Mouse (Mus musculus) CD8-positive naive resting alpha-beta T cell, adult 2 months (primary cell): ENCODE measurements around the gene Osmr.
A peak's percentile ranks its signal among the peaks of the same experiment; 100 is the strongest.

Experiments used
- DNase-seq, 2 experiments: peaks; one replicate each; pipeline ENCODE4 v3.0.0; 2022; ENCODE audit warnings: low read depth in 2 of 2, low spot score in 2 of 2

The Osmr gene

DNA sequence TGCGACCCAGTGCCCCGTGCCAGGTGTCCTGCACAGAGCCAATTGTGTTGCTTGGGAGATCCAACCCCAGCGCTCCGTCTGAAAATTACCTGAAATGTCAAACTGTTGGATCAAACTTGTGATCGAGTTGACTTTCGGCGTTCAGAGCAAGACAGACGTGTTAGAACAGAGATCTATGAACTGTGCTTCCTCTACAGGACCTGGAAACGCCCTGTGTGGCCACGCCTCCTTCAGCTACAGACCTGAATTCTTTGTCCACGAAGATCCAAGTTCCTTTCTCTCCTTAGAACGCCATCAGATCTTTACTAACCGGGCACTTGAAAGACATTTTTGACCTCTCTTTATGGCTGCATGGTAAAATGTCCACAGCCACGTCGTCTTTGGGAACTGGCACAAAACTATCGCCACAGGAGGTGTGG, at the start of gene Osmr:
TSS of gene Osmr (minus strand) at position 369 of the 419 bp plus-strand sequence.
- DNase-seq, result no peak

DNA sequence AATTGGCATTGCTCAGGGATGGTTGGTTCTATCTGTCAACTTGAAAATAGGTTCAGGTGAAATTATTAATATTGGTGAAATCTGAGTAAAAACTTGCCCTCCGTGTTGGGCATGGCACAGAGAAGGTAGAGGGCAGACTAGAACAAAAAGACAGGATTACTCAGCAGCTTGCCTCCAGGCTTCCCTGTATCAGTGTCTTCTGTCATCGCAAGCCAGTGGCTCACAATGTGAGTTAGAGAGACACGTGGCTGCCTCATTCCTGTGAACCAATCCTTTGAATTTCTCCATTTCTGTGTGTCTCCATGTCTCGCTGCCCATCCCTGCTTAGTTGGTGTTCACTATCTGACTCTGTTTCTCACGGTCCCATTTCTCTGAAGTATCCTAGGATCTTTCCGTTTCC, 44.6 kb upstream of the Osmr start:
- DNase-seq, result no peak

DNA sequence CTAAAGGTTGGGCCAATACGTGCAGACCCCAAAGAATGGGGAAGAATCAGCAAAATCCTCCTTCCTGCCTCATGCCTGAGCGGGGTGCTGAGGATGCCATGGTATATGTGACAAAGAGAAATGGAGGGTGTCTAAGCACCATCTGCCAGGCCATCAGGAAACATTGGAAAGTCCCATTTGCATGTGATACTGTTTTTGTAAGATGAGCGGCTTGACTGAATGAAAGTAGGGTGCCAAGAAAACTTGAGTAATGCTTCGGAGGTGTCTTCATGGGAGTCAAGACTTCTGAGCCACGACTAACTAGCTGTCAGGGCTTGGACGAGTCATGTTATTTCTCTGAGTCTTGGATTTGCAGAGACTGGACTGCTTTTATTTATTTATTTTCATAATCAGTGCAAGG, 39.4 kb upstream of the Osmr start:
- no peak for DNase-seq

DNA sequence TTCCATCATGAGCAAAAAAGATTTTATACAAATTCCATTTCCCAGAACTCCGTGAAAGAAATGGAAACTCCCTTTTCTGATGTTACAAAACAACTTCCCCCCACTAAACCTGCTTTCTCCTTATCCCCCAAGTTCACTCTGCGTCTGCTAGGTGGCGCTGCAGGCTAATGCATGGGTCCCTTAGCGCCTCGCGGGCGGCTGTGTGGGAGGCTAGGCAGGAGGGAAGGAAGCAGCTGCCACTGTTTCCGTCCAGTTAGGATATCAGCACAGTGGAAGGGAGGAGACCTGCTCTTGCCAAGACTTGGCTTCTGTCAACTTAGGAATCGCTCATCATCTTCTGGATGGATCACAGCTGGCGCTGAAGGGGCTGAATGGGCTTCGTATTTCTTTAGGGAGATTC, 34.9 kb upstream of the Osmr start:
- DNase-seq, result peak in 1 of 2 experiments; percentile 12

DNA sequence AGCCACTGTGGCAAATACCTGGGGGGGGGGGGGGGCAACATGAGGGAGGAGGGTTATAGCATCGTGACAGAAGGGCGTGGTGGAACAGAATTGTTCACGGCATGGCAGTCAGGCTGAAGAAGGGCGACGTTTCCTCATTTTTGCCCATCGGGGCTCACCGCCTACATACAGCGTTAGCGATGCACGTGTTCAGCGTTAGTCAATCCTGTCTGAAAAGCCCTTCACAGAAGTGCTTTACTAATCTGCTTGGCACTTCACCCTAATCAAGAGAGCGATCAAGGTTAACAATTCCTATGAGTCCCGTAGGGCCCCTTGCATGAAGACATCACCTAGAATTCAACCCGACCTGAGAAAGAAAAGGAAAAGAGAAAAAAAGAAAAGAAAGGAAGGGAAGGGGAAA, 34.3 kb upstream of the Osmr start:
- no peak for DNase-seq

DNA sequence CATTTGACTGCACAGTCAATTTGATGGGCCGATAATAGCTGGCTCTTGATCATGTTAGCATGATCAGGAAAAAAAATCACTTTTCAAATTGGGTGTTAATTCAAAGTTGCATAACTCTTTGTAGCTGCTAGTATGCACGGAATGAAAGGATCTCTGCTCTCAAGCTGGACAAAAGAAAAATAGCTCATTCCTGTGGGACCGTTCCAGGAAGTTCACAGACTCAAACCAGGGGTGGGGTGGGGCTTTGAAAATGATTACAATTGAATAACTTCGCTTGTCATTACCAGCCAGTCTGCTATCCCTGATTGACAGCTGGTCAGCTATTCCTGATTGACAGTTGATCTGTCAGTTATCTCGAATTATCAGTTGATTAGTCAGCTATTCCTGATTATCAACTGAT, 33.8 kb upstream of the Osmr start:
- DNase-seq, result no peak

DNA sequence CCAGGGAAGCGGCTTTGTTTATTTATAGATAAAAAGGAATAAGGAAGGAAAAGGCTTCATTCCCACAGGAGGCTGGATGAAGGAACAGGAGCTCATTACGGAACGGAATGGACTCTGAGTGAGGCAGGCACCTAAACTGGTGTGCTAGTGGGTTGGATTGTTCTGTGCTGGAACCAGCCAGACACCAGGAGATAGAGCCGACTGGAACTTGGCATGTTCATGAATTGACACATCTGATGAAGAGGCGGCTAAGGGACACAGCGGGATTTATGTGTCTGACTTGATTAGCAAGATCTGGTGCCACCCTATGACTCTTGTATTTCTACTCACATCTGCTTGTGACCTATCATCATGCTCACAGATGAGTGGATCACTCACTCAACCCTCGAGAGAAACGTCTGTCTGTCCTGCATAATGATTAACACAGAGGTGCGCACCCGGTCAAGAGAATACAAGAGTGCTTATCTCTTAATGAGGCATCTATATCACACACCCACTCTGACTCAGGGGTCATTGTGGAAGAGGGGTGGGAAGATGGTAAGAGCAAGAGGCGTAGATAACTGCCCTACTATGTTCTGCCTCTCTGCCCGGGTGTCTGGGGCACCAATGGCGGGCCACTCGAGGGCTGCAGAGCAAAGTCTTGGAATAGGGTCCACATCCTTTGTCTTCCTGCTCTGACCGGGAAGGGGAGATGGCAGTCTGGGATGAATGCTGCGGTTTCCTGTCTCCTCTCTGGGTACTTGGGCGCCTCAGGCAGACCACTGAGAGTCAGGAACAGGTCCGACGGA, 31.7 kb upstream of the Osmr start:
- DNase-seq, result no peak

DNA sequence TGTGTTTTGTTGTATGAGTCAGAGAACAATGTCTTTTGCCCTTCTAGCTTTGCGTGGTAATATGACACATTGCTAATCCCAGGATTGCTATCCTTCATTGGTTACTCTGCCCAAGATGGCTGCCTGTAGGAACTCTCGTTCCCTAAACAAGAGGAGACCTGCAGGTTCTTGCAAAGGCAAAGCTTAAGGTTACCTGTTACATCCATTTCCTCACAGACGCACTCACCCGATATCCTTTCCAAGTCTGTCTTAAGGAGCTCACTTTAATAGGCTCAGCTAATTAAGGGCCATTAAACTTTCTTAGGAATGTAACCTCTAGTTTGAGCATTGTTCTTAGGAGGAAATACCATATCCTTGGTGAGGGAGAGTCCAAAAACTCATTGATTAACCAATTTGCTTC, 31.0 kb upstream of the Osmr start:
- DNase-seq, result no peak

DNA sequence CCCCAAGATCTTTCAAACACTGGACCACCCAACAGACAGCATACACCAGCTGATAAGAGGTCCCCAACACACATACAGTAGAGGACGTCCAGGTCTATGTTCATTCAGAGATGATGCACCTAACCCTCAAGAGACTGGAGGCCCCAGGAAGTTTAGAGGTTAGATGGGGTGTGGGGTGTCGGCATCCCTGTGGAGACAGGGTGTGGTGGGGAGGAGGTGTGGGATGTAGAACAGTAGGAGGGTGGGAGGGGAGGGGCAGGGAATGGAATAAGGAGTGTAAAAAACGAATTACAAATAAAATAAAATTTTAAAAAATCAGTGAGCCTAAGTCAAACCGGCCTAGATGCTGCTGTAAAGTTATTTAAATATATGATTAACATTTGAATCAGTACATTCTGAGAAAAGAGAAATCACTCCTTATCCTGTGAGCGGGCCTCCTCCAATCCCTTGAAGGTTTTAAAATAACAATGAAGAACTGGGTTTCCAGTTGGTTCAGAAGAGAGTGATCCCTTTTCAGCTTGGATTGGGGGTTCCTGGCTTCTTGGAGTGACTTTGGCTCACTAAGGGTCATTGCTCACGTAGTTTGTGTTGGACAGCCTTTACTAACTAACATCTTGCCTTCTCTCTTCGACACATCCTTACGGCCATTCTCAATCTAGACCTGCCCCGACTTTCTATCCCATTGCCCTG, 28.7 kb upstream of the Osmr start:
- no peak for DNase-seq

DNA sequence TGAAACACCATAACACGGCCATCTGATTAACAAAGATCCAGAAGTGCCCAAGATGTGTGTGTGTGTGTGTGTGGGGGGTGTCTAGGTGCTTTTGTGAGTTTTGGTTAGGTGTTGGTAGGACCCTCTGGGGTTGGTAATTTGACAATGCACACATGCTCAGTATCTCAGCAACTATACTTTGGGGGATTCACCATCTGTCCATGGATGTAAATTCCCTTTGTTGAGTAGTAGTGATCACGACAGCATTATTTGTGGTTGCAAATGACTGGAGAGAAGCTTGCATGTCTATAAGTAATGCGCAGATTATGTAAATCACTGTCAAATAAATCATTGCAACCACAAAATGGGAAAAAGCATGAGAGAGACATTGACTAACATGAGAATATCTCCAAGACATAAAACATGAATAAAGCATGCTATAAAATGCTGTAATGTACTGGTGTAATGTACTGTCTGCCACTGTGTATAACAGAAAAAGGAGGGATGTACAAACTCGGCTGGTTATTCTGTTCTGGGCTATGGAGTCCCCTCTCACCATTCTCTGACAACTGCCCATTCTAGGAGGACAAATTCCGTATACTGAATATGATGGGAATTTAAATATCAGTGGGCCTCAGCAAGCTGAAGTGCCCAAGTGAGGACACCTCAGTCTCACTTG, 27.3 kb upstream of the Osmr start:
- DNase-seq, result no peak

DNA sequence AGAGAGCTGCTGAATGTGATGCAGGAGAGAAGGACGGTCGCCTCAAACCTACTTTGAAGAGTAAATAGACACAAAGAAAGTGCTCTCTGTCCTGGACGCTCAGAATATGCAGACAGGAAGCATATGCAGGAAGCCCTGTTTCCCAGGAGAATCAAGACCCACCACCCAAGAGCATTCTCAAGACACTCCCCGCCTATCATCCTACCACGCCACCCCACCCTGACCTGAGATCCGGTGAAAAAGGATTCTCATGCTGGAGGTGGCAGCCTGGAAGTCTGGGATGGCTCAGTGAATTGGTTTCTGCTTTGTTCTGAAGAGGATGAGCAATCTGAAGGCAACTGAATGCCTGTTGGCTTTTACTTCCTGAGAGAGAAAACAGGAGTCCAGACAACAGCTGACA, 26.5 kb upstream of the Osmr start:
- no peak for DNase-seq

DNA sequence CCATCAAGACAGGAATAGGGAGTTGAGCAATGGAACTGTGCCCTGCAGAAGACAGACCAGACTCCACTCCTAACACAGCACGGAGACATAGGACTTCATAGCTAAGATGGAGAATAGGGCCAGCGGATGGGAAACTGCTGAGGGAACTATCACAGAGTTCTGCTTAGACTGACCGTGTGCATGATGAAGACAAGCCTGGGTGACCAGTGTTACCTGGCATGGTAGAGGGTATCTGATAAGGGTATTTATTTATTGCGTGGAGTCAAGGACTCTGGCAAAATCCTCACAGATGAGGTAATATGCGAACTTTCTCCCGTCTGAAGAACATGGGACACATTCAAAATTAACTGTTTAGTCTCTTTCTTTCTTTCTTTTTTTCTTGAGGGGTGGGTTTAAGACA, 9.5 kb upstream of the Osmr start:
- DNase-seq, result no peak

DNA sequence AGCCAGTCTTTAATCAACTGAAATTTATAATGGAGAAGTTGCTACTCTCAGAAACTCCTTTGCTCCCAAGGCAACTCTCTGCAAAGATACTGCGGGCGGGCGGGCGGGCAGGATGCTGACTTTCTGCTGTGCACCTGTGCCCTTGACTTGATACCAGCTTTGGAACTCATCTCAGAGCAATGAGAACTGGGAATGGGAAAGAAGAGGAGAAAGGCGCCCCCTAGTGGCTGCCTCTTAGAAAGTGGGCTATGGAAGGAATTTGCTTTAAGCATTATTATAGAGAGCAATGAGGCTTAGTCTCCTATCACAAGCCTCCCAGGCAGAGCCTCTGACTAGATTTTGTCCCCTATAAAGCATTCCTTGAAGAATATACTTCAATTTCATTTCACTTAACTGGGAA, 9.0 kb upstream of the Osmr start:
- DNase-seq, result peak in 1 of 2 experiments; percentile 14

DNA sequence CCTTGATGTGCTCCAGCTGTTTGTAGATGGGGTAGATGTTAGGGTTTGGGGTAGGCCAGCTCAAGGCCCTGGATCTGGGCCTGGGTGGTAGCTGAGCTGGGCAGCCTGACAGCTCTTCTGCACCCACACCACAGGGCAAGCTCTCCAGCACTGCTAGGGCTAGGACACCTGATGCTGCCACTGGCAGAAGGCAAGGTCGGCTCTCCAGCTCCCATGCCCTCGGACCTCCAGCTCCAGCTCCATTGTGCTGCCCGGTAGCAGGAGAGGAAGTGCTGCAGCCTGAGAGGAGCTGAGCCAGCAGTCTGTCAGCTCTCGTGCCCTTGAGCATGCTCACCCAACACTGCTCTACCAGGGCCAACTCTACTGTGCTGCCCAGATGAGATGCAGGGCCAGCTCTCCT, 8.3 kb upstream of the Osmr start:
- DNase-seq, result no peak

DNA sequence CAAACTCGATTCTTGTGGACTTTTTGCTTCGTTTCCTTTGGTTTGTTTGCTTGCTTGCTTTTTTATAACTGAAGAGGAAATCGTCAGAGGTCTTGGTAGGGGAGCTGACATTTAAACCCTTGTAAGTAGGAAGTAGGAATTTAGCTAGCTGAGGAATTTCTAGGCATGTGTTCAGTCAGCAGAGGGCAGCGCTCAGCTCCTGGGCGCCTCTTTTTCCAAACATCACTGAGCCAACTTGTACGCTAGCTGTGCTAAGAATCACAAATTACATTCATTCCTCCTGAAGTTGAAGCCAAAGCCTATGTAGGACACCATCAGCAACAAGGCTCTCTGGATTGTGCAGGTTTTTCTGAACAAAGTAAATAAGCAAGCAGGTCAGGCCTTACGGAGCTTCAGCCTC, 7.4 kb upstream of the Osmr start:
- no peak for DNase-seq

DNA sequence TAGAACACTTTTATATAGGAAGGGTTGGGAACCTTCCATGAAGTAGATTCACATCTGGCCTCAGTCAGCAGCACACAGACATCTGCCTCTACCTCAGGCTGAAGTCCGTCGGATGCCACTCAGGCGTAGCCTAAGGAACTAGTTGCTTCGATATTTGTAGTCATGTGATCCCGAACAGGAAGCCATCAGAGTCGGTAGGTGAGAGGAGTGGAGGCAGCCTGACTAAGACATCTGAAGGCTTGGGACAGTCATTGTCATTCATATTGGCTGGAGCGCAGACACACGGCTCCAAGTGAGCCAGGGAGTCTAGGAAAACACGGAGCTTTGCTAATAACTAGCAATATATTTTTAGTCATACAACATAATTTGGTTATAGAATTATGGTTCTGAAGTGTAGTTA, 6.4 kb upstream of the Osmr start:
- no peak for DNase-seq

DNA sequence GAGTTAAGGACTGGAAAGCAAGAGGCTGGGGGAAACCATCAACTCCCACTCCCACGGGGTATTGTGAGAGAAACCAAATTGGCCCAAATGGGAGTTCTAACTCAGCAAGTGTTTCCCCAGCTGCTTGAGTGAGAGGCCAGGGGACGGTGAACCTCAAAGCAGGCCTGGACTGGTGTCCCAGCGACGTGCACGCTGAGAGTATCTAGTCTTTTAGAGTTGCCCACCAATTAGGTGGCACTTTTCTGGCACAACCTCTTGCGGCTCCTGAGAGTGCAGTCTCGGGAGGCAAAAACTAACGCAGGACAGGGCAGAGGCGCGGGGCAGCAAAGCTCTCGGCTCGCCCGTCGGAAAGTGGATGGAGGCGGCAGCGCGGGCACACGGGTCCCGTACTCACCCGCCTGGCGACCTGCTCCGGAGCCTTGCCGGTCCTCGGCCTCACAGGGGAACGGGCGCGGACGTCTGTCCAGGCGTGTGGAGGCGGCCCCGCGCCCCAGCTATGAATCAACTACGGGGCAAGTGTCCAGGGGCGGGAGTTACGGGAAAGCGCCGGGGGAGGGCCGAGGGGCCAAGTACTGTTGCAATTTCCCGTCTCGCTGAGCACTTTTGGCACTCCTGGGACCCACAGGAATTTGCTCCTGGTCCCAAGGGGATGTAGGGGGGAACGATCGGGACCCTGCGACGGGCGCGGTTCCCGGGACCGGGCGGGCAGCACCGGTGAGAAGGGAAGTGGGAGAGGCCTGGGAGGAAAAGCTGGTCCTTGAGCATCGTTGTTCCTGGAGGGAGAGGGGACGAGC, 765 bp downstream of the Osmr start:
- no peak for DNase-seq

DNA sequence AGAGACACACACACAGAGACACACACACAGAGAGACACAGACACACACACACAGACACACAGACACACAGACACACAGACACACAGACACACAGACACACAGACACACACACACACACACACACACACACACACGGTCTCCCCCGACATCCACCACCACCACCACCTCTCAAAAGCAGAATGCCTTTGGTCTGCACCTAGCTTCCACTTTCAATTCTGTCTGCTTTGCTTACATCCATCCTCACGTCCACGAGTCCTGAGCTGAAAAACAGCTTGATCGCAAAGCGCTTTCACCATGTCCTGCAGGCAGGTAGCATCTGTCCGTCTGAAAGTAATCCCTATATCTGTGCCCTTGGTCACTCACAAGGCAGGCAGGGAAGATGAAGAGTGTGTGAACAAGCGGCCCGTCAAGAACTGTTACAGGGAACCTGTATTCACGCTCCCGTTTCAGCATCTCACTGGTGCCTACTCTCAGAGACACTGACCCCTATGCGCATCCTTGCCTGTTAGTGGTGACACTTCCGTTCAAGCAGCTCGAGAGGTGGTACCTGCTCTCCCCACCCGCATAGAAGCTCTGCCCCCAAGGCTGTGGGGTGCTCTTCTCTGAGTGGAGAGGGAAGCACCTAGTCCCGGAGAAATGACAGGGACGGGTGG, 1.5 kb downstream of the Osmr start:
- no peak for DNase-seq

DNA sequence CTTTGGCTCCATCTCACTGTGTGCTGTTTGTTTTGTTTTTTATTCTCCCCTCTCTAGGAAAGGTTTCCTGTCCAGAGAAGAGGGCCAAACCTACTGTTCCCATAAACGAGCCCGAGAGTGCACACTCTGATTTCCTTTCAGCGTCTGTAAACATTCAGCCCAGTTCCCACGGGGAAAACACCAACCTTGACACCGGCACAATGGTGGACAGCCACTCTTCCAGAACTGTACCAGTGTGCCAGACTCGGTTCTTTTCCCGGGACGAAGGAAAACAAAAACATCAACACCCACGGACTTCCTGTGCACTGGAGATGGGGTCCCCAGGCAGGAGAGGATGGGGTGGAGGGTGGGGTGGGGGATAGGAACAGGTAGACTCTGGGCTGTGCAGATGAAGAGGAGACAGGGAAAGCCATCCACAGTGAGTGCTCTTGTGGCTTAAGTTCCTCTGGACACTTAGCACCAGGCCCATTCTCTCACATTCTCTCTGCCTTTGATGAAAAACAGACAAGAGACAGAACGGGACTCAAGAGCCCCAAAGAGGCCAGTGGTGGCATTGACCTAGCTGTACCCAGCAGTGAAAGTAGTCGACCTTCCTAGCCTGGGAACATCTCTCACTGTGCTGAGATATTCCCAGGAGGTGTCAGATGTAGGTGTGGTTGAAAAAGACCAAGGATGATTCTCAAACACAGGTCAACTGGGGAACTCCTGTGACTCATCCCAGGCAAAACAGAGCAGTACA, 3.0 kb downstream of the Osmr start:
- no peak for DNase-seq

DNA sequence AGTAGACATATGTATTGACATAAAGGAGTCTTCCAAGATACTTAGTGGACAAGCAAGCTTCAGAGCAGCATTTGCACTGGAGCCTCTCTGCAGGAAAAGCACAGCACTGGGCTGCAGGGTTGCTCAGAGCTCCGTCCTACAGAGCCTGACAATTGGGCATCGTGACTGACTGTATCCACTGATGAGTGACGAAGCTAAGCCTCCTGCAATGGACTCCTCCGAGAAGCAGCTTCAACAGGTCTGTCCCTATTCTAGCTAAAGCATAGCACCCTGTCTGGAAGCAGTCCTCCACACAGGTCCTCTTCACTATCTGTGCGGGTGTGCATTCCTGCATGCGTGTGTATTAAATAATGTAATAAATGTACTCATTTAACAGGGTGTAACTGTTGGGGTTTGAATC, 7.9 kb downstream of the Osmr start:
- DNase-seq, result no peak
